15 mouse cellular contexts compared by ENCODE assay signal in genomic region chr14:76171285-76171684, GRCm38 (mm10).
"Had no signal": no experiment of that assay in that cellular context is flagged by ENCODE, and none has a peak within 500 bp of the region (broad histone marks: within the 10 kb centered on the region; RNA-seq: fewer than 3 reads in every experiment).

No protein-coding gene starts in this region.

- ATAC-seq: liver, postnatal 0 days; midbrain, embryonic 13.5 days had no signal

- H3K27ac ChIP-seq: hindbrain, embryonic 15.5 days; kidney, postnatal 0 days; limb, embryonic 10.5 days; liver, embryonic 13.5 days; macrophage; midbrain, embryonic 13.5 days; neural tube, embryonic 12.5 days; stomach, postnatal 0 days had no signal

- H3K4me1 ChIP-seq: liver, embryonic 13.5 days had no signal

- H3K36me3 ChIP-seq: hindbrain, embryonic 15.5 days; limb, embryonic 10.5 days; liver, embryonic 13.5 days; midbrain, embryonic 13.5 days; neural tube, embryonic 12.5 days had no signal

- H3K27me3 ChIP-seq: hindbrain, embryonic 15.5 days; midbrain, embryonic 13.5 days; neural tube, embryonic 12.5 days had no signal

- H3K4me2 ChIP-seq: hindbrain, embryonic 15.5 days; liver, embryonic 13.5 days; midbrain, embryonic 13.5 days; neural tube, embryonic 12.5 days had no signal

- H3K9ac ChIP-seq: hindbrain, embryonic 15.5 days; liver, embryonic 13.5 days; liver, postnatal 0 days; midbrain, embryonic 13.5 days; neural tube, embryonic 12.5 days had no signal

- DNase-seq: kidney, adult 11 months; kidney, adult 9 months; kidney, postnatal 36 days; layer of hippocampus, adult 9-11 months; layer of hippocampus, postnatal 36 days; liver, embryonic 13.5 days; liver, postnatal 0 days; thymus, postnatal 4 days had no signal

- H3K9me3 ChIP-seq: hindbrain, embryonic 15.5 days; limb, embryonic 10.5 days; liver, embryonic 13.5 days; midbrain, embryonic 13.5 days had no signal

- H3K4me3 ChIP-seq: hindbrain, embryonic 15.5 days; limb, embryonic 10.5 days; liver, embryonic 13.5 days; midbrain, embryonic 13.5 days; neural tube, embryonic 12.5 days had no signal
